Mouse (Mus musculus) forelimb bud, embryonic 11.5 days (tissue): ENCODE data around the gene Rsrc1.

Experiments used
- DNase-seq: peaks from one replicate; pipeline ENCODE4 v3.0.0-alpha.2; 2012; ENCODE audit warnings: low read depth, low spot score

Gene Rsrc1

DNA sequence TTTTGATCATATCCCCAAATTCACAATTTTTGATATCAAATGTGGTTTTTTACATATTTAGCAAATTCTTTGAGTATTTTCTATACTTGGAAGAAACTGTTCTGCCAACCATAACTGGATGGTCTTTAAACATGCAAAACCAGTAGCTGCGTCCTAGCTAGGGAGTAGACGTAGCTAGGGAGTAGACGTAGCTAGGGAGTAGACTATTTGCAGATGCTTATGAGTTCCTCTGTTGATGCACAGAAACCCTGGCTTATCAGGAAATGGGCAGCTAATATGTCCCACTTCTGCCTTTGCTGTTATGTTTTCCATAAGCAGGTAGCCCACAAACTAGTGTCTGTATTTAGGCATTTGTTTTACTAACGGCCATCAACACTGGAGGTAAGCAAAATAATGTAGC, 298.6 kb downstream of the Rsrc1 start:
- no peak for DNase-seq

GRCm38 (mm10) chr3:67280247-67280646, 299.1 kb downstream of the Rsrc1 start:
- DNase-seq = no peak

GRCm38 (mm10) chr3:67284039-67284438, 302.8 kb downstream of the Rsrc1 start:
- no peak for DNase-seq

DNA sequence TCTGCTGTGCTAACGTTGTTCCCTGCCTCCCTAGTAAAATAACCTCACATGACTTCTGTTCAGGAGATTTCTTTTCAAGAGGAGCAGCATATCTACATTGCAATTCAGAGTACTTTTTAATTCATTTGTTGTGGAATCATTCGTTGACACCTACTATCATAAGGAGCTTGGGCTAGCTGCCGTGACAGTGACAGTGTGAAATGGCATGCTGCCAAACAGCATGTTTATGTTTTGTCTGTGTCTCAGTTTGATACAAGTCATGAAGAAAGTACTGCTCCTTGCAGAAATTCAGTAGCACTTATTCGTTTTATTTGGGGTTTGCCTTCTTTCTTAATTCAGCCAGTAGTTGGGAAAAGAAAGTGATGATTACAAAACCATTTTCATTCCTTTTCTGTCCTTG, 303.7 kb downstream of the Rsrc1 start:
- DNase-seq = no peak

DNA sequence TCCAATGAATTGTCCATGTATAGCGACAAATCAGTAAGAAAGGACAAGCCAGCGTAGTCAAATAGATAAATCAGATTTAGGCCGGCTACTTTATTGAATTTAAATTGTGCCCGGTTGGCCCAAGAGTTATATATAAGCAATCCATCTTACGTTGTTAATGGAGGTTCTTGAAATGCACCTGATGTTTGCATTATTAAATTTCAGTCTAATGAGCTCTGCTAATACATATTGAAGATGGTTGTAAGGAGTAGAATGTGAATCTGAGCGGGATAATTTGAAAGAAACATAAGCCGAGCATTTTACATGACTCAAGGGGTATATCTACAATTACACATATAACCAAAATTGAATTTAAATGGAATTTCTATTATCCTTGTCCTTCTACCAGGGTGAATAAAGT, 307.5 kb downstream of the Rsrc1 start:
- DNase-seq = no peak

DNA sequence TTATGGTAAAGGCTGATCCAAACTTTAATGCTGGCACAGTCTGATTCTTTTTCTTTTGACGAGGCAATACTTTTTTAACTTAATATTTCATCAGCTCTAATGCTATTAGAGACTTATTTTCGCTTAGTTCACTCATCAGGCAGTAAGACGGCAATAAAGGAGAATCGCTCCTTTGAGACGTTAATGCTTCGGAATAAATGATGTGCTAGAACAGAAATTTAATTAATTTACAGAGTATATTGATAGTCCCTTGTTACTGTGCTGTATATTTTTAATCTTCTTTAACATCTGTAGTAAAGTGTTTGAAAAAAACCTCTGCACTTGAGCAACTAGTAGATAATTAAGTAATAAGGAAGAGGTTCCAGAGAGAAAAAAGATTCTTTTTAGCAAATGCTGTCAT, 308.3 kb downstream of the Rsrc1 start:
- DNase-seq = no peak

GRCm38 (mm10) chr3:67308725-67309124, 327.5 kb downstream of the Rsrc1 start:
- DNase-seq = no peak

DNA sequence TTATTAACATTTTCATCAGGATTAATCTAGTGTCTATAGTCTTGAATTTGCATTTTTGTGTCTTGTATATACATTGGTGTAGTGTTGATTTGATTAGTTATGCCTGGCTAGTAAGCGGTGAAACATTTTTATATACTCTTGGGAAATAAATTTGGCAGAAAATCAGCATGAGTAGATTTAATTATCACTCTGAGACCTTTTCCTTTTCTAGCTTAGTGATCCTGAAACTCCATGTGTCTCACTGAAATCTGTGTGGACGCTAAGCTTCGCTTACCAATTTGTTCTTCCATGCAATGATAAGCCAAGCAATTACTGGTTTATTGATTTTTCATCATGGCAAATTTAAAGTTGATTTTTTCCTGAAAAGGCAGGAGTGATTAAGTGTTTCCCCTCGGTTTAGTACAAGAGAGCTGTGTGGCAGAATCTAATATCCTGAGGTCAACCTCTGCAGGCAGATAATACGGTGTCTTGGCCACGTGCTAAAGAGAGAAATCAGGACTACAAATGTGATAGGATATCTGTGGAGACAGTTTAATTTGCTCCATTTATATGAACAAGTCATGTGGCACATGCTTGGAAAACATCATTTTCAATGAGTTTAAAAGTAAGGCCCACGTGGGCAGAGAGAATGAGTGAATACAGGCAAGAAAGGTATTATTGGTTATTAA, 328.6 kb downstream of the Rsrc1 start:
- peak; percentile 51 for DNase-seq

- no peak for DNase-seq
Observed at GRCm38 (mm10) chr3:67311436-67311835, 330.2 kb downstream of the Rsrc1 start.

DNA sequence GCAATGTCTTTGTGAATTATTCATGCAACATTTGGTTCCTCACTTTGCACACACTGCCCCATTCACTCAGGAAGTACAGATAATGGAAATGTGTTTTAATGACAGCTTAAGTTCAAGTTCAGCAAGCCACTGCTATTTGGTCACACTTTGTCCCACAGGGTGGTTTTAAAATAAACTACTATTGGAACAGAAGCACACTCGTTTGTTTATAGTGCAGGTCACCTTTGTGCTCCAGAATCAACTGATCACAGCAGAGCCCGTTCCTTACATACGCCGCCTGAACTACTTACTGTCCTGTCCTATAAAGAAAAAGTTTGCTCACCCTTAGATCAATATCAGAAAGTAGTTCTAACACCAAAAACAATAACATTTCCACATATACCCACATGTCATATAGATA, 341.2 kb downstream of the Rsrc1 start:
- DNase-seq = no peak

- DNase-seq = no peak
Observed at GRCm38 (mm10) chr3:67339558-67339957, 358.4 kb downstream of the Rsrc1 start.

GRCm38 (mm10) chr3:67340921-67341320, 359.7 kb downstream of the Rsrc1 start:
- no peak for DNase-seq

- peak; percentile 50 for DNase-seq
Observed at GRCm38 (mm10) chr3:67343004-67343662, 361.9 kb downstream of the Rsrc1 start.

DNA sequence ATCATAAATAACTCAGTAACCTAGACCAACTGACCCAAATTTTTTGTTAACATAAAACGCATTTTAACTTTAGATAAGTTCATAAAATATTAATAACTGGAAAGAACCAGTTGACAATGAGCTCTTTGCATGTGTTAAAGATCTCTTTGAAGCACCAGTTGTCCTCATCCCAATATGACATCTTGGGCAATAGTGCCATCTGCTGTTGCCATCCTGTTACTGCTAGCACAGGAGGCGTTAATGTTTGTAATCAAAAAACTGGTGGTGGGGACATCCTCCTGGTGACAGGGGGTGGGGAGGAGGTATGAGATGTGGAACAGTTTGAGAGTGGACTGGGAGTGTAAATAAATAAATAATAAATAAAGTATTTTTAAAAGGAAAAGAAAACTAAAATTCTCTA, 363.4 kb downstream of the Rsrc1 start:
- DNase-seq = peak; percentile 64

DNA sequence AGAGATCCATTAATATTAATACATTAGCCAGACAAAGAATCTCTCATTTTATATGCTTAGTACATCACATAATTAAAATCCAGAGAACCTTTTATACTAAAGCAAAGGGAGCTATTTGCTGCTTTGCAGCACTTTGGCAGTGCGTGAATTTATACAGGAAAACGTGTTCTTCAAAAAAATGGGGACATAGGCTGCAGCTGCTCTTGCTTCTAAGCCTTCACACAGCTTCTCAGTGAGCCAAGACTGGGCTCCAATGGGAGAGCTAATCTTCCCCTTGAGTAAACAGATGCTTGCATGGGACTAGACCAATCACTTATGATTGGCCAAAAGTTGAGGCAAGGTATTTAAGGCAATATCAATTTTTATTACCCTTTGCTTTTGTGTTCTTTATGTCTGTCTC, 365.5 kb downstream of the Rsrc1 start:
- DNase-seq = no peak

- DNase-seq = no peak
Observed at GRCm38 (mm10) chr3:67351406-67352127, 370.4 kb downstream of the Rsrc1 start.

DNA sequence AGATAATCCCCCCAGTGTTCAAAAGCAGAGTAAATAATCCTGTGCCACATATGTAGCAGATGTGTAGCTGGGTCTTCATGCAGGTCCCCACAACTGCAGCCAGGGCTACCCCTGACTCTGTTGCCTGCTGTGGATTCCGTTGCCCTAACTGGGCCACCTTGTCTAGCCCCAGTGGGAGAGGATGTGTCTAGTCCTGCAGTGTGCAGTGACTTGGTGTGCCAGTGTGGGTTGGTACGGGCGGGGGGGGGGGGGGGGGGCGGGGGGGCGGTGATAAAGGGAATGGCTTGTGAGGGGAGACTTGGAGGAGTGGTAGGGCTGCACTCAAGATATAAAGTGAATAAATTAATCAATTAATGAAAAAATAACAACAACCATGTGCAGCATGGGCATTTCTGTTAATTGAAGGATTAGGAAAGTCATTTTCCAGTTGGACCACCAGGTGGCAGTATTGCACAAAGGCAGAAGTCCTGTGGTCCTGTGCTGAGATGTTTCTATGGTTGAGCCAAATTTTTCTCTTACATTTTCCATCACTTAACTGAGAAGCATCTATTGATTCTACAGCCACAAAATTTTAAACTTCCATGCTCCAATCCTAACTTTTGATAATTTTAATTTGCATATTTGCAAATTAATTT, 371.1 kb downstream of the Rsrc1 start:
- peak; percentile 65 for DNase-seq

DNA sequence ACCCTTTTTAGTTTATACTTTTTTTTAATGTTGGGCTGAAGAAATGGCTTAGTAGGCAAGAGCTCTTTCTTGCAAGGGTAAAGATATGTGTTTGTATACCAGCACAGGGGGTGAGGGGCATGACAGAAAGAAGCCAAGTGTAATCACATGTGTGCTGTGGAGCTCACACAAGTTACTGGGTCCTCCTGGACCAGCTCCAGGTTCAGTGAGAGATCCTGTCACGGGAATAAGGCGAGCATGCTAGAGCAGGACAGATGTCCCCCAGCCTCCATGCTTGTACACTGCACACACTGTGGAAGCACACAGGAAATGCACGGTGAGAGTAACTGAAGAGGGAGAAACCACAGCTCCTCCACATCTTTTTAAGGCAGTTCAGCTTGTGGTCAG, 371.6 kb downstream of the Rsrc1 start:
- DNase-seq = no peak

DNA sequence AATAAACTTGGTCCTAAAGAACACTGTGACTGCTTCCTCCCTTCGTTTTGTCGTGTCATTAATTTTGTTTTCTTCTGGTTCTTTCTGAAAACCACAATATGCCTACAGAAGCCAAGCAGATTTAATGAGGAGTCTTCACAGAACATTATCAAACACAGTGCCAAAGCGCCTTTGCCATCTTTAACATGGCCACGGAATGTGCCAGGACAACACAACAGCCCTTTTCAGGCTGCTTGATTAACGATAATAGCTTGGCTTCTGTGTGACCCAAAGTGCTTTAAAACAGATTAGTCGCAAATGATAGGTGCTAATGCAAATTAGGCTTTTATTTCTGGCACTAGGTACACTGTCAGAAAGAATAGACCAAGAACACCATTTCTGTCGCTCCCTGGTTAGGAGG, 377.2 kb downstream of the Rsrc1 start:
- no peak for DNase-seq

DNA sequence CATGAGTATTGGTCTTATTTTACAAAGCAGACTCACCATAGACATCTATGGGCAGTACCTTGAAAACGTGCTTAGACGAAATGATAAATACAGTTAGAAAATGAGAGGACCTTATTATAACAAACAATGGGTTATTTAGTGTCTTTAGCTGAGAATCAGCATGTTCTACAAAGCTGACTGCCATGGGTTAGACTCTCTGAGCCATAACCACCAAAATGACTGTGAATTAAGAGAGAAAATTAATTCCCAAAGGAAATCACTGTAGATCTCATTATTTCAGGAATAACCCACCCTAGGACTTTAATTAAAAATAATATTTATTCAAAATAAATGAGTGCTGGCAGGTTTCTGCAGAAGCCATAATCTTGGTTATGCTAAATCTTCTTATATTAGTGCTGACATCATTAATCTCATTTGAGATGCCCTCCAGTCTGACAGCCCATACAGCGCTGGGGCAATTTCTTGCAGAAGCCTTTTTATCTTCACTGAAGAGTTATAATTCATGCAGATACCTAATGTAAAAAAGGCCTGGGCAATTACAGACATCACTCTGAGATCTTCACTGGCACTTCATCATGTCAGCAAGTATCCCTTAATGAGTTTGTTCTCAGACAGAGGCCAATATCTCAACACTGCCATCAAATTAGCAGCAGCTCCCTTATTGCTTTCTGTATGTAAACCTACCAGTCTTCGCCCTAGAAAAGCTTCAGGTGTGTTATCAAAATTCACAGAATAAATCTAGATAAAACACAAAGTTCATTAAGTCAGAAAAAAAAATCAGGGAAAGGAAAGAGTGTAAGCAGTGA, 385.1 kb downstream of the Rsrc1 start:
- DNase-seq = no peak

- DNase-seq = no peak
Observed at GRCm38 (mm10) chr3:67367481-67367880, 386.3 kb downstream of the Rsrc1 start.
